Mouse (Mus musculus): ENCODE data around the gene Shisa7.
"Not testable (repeated sequence)": the region's sequence is repeated elsewhere in the genome, so short reads cannot be mapped to it uniquely, and the experiment has no call there.

Shisa7 gene

DNA sequence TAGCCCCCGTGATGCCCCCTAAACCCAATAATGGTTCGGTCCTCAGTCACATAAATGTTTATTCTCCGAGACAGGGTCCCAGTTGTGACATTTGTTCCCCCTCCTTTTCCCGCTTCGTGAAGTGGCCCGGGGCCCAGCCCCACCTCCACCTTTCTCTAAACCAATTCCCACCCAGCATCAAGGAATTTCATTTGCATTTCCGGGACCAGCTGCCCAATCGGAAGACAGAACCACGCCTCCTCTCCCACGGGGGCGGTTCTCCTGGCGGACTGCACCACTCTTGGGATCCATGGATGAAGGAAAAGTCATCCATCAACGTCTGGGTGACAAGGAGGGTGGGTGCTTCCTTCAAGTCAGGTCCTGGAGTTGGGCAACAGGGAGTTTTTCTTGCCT is 417 bp upstream of the Shisa7 start:
- peak; percentile 80 for DNase-seq (ENCODE audit: low read depth, low spot score)

DNA sequence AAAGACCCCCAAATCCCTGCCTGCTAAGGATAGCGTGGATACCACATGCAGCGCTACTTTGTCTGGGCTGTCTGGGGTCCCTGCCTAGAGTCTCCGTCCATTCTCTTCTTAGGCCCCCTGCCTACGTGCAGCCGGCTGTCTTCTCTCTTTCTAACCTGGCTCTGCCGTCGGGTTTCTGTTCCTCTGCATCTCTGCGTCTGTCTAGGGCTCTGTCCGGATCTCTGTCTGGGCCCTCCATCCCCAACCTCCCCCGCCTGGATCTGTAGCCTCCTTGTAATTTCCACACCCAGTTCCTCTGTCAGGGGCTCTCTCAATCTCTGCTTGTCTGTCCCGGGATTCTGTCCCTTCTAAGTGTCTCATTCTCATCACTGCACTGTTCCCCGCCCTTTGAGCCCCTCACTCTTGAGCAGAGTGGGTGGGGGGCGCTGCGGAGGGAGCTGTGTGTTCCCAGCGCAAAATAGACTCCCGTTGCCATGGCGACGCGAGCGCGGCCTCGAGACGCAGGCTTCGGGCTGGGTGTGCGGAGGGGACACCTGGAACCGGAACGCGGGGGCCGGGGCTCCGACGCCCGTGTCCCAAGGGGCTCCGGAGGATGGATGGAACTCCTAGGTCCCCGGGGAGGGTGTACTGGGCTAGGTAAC is 772 bp downstream of the Shisa7 start:
- DNase-seq (ENCODE audit: low read depth, low spot score): peak; percentile 44

DNA sequence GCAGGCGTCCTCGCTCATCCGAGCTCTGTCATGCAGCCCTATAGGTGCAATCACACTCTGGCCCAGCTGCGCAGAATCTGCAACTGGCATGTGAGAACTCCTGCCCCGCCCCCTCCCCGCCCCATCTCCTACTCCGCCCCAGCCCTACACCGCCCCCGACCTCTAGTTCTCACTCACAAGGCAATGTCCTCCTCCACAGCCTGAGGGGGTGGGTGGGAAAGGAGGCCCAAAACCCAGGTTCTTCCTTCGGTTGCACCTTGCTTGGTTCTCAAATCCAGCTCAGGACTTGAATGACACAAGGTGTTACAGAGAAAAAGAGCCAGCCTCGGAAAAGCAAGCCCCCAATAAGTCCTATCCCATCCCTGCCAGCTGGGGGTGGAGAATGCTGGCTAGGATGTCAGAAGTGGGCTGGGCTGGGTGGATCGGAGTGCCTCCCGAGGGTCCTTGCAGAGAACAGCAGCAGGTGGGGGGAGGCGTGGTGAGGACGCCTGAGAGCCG is 1.8 kb downstream of the Shisa7 start:
- no peak for DNase-seq (ENCODE audit: low read depth, low spot score)

DNA sequence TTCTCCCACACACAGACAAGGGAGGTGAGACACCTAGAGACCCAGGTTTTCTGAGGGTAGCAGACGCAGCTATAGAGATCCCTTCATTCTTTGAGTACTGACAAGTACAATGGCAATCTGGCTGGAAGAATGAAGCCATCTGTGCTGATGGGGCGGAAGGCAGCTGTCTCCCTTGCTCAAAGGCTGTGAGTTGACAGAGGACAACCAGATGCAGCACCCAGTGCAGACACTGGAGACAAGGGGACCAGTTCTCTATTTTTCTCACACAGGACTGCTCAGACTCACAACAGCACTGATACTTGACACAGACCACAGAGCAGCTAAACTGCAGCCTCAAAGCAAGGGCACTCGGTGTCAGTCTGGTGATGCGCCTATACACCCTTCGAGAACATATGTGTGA is 2.4 kb downstream of the Shisa7 start:
- no peak for DNase-seq (ENCODE audit: low read depth, low spot score)

DNA sequence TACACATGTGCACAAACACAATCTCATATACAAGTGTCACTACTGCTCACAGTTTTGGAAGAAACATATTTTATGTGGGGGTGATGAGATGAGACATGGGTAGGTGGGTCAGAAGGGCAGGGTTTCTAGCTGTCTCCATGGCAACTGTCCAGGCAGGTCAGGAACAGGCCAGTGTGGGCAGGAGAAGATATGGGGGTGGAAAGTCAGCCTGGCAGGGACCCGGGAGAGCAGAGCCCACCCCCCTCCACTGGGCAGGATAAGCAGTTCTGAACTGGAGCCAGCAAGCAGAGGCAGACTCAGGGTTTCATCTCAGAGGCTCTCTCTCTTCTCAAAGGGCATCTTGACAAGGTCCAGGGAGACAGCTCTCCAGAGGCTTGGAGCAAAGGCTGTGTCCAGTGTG is 6.9 kb downstream of the Shisa7 start:
- no peak for DNase-seq (ENCODE audit: low read depth, low spot score)

DNA sequence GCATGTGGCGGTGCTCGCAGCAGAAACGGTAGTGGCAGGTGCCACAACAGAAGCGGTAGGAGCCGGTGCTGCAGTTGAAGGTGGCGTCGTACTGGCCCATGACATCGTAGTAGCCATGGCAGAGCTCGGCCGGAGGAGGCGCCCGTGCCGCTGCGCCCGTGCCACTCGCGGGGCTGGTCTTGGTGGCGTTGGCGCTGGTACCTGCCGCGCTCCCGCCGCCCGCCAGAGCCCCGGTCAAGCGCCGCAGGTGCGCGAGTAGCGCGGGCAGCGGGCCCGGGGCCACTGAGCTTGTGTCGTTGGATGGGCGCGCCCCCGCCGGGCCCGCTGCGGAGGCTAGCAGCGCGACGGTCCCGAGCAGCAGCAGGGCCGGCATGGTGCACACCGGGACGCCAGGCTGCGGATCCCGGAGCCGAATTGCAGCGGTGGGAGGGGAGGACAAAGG is 8.1 kb downstream of the Shisa7 start:
- DNase-seq (ENCODE audit: low read depth, low spot score): no peak

DNA sequence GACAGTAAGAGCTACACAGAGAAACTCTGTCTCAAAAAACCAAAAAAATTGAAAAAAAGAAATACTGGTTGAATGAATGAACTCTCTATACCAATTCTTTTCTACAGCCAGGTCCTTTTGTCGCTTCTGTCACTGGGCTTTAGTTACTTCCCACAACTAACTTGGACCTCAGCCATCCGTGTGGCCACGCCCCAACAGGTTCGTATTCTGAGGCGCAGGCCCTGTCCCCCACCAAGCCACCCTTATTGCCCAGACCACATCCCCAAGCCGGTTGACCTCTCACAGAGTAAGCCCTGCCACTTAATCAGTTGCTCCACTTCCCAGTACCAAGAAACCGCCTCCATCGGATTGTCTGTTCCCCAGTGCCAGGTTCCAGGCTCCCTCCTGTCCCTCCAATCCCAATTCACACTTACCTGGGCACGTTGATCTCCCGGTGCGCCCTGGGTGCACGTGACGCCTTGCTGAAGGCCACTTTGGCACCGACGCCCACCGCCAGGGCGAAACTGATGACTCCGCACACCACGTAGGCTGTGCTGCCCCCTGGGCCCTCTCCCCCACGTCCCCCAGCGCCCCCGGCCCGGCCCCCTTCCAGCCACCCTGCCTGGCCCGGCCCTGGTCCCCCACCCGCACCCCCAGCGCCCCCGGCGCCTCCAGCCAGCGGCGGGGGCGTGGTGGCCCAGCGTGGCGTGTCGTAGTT is 8.7 kb downstream of the Shisa7 start:
- DNase-seq (ENCODE audit: low read depth, low spot score): no peak

DNA sequence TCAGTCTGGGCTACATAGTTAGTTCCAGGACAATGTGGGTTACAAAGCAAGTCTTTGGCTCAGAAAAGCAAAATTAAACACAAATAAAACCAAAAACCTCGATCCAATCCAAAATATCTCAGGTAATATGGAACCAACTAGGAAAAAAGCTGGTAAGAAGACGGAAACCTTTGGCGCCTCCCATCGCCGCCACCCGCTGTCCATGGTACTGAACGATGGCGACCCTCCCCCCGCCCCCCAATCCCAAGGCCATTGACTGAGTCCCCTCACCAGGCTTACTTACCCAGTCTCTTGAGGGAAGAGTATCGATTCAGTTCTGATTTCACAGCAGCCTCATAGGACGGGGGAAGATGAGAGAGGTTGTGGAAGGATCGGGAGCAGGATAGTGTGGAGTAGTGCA is 14.0 kb downstream of the Shisa7 start:
- DNase-seq (ENCODE audit: low read depth, low spot score): no peak

DNA sequence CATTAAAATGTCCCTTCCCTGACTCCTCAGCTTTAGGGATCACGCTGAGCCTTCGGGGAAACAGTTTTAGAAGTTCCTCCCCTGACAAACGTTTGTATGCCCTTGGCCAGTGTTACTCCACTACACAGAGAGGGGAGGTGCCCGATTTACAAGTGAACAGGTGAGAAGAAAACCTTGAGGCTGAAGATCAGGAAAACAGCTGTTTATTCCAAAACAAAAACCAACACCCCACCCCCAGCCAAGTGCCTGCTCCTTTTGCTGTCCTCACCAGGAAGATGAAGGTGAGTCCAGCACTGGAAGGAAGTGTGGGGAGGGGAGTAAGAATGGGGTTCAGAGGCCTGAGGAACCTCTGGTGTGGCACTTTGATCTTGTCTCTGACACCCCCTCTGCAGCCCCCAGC is 19.1 kb downstream of the Shisa7 start:
- no peak for DNase-seq (ENCODE audit: low read depth, low spot score)

DNA sequence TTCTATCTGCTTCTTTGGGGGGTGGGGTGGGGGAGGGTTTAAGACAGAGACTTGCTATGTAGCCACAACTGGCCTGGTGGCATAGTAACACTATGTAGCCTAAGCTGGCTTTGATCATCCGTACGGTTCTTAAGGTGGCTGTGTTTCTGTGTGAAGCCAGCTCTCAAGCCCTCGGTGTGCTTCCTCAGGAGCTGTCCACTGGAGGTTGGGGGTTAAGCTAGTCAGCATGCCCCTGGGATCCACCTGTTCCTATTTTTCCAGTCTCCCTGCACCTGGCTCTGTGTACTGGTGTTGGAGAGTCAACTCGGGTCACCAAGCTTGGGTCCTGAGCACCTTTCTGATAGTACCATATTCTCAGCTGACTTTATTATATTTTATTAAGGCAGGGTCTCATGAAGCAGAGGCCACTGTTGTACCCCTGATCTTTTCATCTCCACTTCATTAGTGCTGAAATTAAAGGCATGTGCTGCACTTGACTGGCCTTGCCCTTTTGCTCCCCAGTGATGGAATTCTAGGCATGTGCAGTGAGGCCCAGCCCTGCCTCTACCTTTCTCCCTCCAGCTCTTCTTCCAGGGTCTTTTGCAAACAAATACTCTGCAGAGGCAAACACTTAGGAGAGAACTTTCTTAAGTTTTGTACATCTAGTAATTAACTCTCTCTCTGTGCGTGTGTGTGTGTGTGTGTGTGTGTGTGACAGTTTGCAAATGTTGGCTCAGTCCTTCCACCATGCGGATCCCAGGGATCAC is 22.2 kb downstream of the Shisa7 start:
- DNase-seq (ENCODE audit: low read depth, low spot score): no peak

DNA sequence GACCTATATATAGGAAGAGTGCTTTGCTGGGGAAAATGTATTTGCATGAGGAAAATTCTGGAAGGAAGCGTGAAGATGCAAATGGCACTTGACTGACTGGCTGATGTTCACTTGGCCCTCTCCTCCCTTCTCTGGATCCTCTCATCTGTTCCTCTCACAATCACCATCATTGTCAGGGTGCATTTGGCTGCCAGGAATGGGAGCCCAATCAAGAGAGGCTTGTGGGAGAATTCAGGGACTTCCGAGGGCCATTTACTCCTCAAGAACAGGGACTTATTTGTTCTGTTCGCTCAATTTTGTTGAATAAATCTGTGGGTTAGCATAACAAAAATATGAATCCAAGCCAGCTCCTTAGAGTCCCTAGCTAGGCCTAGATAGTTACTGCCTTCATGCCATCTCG is 22.8 kb downstream of the Shisa7 start:
- DNase-seq (ENCODE audit: low read depth, low spot score): no peak

DNA sequence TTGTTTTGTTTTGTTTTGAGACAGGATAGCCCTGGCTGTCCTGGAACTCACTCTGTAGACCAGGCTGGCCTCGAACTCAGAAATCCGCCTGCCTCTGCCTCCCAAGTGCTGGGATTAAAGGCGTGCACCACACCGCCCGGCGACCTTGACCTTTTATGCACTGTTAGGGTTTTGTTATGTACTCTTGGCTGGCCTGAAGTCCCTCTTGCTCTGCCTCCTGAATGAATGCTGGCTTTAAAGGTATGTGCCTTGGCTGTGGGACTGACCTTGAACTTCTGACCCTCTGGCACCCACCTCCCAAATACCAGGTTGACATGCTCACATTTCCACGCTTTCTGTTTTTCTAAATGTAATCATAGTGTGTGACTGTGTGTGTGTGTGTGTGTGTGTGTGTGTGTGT is 23.6 kb downstream of the Shisa7 start:
- DNase-seq (ENCODE audit: low read depth, low spot score): not testable (repeated sequence)

DNA sequence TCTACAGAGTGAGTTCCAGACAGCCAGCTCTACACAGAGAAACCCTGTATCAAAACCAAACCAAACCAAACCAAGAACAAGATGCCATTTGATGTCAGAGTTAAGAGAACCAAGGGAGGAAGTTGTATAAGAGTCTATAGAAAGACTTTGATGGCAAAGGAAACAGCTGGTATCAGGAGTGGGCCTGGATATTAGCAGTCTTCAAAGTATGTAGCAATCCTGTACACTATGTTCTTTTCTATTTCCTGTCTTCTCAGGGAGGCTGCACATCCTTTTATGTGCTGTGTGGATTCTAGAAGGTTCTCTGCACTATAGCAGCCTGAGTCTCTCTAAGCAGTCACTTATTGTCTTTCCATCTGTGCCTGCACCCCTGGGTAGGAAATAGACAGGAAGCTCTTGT is 27.9 kb downstream of the Shisa7 start:
- DNase-seq (ENCODE audit: low read depth, low spot score): no peak

DNA sequence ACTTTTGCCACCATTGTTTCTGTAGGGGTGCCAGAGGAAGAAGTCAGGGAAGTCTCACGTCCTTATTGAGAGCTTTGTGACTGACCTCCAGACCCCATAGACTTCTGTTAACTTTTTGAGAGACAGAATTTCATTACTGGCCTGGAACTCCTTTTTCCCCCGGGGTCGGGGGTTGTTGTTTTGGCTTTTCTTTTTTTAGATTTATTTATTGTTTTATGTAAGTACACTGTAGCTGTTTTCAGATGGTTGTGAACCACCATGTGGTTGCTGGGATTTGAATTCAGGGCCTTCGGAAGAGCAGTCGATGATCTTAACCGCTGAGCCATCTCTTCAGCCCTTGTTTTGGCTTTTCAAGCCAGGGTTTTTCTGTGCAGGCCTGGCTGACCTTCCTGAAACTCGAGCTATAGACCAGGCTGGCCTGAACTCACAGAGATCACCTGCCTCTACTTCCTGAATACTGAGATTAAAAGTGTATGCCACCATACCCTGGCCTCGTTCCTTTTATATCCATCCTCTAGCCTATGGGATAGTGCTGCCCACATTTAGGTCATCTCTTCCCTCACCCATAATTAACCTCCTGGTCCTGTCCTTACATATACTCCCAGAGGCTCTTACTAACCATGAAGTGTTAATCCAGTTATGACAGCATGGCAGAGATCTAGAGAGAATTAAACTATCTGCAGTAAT is 31.2 kb downstream of the Shisa7 start:
- DNase-seq (ENCODE audit: low read depth, low spot score): no peak

DNA sequence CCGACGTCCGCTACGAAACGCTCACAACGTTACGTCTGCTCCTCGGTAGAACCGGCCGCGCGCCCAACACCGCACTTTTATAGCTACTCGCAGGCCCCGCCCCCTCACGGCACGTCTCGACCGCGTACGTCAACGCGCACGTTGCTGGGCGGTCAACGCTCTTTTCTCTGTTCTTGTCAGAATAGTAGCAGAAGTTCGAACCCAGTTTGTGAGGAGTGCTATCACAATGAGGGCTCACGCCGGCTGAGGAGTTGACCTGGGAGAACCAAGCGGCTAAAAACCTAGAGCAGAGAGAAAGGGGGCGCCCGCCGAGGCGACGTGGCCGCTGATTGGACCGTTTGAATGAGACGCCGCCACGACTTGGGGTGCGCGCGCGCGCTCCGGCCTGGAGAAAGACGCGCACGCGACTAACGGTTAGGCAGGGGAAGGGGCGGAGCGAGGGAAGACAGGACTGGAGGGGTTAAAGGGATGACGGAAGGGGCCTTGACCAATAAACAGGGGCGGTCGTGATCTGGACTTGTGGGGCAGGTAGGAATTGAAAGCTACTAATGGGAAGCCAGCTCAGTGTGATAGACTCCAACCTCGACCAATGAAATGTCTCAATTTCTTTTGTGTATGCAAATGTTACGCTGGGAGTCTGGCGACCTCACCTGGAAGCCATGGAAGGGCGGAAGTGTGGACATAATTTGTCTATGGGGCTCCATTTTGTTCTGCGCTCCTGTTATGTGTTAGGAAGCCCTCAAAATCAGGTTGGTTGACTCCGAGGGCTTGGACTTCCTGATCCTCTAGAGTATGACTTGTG is 32.0 kb downstream of the Shisa7 start, which contains the start of gene Ube2s:
Gene Ube2s (minus strand): TSS at position 288 of the 802 bp plus-strand sequence.
- peak; percentile 97 for DNase-seq (ENCODE audit: low read depth, low spot score)

DNA sequence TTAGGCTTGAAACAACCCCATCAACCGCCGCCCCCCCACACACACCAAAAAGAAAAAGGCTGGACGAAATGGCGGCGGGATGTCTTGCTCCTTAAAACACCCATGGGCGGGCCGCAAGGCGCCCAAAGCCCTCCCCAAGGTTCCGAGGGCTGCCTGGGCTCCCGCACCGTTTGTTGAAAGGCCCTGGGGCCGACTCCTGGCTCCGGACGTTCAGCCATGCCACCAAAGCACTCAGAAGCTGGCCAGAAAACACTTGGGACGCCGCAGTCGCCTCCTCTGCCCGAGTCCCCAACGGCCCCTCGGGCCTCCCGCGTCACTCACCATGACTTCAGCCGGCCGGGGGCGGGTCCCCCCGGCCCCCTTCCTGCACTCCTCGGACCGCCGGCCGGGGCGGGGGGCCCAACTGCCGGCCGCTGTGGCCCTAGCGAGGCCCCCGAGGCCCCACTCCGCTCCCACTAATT is 32.6 kb downstream of the Shisa7 start:
- no peak for DNase-seq (ENCODE audit: low read depth, low spot score)

DNA sequence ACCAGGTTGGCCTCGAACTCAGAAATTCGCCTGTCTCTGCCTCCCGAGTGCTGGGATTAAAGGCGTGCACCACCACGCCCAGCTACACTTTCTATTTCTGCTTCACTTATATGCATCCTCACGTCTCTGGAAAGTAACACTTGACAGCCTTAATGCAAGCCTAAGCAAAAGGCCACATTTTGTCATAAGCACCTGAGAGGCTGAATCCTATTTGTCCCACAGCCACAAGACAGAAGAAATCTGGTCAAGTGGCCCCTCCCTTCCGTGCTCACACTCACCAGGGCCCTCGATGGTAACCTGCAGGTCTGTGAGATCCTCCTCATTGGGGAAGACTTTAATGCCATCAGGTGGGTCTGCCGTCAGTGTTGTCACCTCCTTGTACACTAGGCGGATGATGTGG is 33.4 kb downstream of the Shisa7 start:
- not testable (repeated sequence) for DNase-seq (ENCODE audit: low read depth, low spot score)

DNA sequence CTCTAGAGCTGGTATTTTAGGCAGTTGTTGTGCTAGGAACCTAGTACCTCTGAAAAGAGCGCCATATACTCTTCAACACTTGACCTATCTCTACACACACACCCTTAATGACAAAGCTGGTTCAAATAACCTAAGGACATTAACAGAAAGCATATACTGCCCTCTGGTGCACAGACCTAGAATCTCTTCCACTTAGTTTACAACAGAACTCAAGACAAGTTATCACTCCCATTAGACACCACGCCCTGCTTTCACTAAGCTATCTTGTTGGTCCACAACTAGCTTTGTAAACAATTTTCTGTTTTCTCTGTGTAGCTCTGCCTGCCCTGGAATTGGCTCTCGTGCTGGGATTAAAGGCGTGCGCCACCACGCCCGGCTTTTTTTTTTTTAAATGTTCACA is 37.8 kb downstream of the Shisa7 start:
- no peak for DNase-seq (ENCODE audit: low read depth, low spot score)

DNA sequence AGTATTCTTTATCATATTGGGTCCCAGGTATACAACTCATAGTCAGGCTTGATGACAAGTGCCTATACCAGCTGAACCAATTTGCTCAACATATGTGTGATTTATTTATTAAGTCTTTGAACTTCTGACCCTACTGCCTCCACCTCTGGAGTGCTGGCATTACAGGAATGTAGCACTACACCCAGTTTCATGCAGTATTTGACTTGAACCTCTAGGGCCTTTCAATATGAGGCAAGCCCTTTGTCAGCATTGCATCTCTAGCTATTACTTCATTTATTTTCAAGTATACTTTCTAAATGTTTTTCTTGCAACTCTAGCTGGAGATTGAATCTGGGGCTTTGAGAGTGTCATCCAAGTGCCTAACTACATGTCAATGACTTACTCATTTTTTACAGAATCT is 42.2 kb downstream of the Shisa7 start:
- DNase-seq (ENCODE audit: low read depth, low spot score): no peak

DNA sequence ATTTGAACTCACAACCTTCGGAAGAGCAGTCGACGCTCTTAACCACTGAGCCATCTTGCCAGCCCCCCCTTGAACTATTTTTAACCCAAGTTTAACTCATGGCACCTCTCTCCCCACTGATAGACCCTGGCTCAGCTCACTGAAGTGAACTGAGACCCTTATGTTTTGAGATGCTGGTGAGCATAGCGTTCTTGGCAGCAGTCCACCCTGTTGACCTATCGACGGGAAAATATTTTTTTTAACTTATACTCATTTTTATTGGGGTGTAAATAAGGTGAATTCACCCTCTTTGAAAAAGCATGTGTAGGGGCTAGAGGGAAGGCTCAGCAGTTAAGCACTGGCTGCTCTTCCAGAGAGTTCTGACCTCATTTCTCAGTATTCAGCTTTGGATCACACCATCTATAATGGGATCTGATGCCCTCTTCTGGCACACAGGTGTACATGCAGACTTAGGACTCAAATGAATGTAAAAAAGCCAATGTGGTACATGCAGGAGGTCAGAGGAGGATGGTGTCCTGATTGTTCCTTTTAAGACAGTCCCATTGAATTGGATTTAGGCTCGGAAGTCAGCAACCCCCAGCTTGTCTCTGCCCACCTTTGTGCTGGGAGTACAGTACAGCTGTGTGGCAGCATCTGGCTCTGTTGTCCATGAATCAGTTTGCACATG is 48.6 kb downstream of the Shisa7 start:
- DNase-seq (ENCODE audit: low read depth, low spot score): peak; percentile 48
